Mouse (Mus musculus) urinary bladder, postnatal 36 days (tissue): Measurements from ENCODE around the gene Spata46.

Experiments used
- DNase-seq, 2 experiments: peaks; one replicate each; pipeline ENCODE4 v3.0.0; 2022; ENCODE audit warnings: low spot score in 2 of 2, mixed read lengths in 1 of 2

The Spata46 gene

DNA sequence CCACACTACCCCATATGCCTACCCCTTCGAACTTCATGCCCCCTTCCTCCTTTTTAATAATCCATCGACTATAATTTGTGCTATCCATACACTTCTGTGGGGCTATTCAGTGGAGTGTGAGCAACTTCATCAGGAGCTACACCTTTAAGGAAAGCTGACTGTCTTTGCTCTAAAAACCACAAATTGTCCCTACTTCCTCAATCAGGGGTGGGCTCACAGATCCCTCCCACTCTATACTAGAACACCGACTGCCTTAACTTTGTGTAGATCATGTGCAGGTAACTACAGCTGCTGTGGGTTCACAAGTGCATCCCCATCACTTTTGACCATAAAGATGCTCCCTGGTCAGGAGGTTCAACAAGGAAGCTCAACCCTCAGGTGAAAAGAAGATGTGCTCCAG, 31.3 kb downstream of the Spata46 start:
- no peak for DNase-seq

- no peak for DNase-seq
Observed at GRCm38 (mm10) chr1:170343081-170343480, 34.5 kb downstream of the Spata46 start.

- DNase-seq, result no peak
Observed at GRCm38 (mm10) chr1:170343906-170344305, 35.3 kb downstream of the Spata46 start.

DNA sequence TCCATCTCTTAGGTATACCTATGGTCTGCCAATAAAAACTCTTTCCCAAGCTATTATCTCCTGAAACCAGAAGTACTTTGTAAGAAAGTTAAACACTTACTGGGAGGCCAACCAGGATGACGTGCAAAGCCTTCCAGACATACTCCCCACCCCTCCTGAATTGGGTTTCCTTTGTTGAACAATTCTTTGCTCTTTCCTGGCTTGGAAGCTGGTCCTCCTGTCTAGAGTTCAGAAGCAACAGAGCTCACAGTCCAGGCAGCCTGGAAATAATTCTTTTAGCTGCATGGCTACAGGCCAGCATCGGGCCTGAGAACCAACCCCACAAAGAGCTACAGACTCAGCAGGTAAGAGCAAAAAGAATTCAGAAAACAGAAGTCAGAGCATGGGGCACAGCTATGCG, 37.7 kb downstream of the Spata46 start:
- DNase-seq, result no peak

- no peak for DNase-seq
Observed at GRCm38 (mm10) chr1:170351080-170351479, 42.5 kb downstream of the Spata46 start.

DNA sequence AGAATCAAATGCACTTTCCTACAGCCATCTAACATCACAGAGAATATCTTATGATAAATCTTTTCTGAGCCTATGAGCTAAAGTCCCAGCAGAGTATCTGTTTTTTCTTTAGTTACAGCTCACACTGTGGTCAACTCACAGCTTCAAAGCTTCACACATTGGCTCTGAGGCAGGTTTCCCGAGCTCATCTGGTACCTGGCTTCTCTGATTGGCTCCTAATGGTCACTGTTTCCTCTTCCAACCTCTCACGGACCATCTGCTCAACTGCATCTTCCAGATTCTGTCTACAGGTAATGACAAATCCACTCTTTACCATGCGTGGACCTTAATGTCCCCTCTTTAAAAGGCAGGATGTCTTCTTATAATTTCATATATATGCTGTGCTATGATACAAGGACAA, 44.7 kb downstream of the Spata46 start:
- DNase-seq, result no peak

GRCm38 (mm10) chr1:170360183-170360915, 51.7 kb downstream of the Spata46 start:
- DNase-seq, result no peak
